Mouse (Mus musculus) erythroblast, embryonic 14.5 days (primary cell): ENCODE data around the gene Gm10577.

Experiments
- GATA1 ChIP-seq: IDR thresholded peaks from 2 replicates; pipeline ENCODE4 v1.6.1; 2012; ENCODE audit warnings: low read length, inconsistent platforms, mixed read lengths
- TAL1 ChIP-seq: IDR thresholded peaks from 3 replicates; pipeline ENCODE4 v1.6.1; 2012; ENCODE audit warnings: low read length, inconsistent platforms, mixed read lengths

DNA sequence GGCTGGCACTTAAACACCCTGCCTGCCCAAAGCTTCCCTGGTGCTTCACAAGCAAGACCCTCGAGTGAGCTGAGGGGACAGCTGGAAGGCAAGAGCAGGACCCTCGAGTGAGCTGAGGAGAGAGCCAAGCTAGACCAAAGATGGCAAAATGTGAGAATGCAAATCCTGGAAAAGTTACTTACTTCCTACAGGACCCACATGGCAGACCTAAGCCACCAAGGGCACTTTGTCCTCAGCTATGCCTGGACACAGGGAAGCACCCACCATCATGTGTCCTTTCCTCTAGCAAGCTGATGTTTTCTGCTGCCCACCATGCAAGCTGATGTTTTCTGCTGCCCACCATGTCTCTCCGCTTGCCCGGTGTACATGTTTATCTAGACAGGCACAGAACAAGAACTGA lies at the start of gene Gm10577:
- TF ChIP-seq TAL1 (no peak), GATA1 (no peak)
